Mouse (Mus musculus) cerebellum, adult 9-11 months (tissue): ENCODE measurements around the gene Naif1.
"Not testable (repeated sequence)": the region's sequence is repeated elsewhere in the genome, so short reads cannot be mapped to it uniquely, and the experiment has no call there.

Experiments
- DNase-seq: peaks from one replicate; pipeline ENCODE4 v3.0.0; 2022

The Naif1 gene

GRCm38 (mm10) chr2:32459657-32460056 is 9.4 kb downstream of the Naif1 start:
- no peak for DNase-seq

- DNase-seq = no peak
Measured at GRCm38 (mm10) chr2:32463773-32464172, 13.5 kb downstream of the Naif1 start.

- no peak for DNase-seq
Measured at GRCm38 (mm10) chr2:32464212-32464891, 14.1 kb downstream of the Naif1 start.

GRCm38 (mm10) chr2:32471001-32471680 is 20.9 kb downstream of the Naif1 start:
- DNase-seq = no peak

GRCm38 (mm10) chr2:32471681-32472061 is 21.4 kb downstream of the Naif1 start:
- no peak for DNase-seq

GRCm38 (mm10) chr2:32475361-32475760 is 25.1 kb downstream of the Naif1 start:
- DNase-seq = not testable (repeated sequence)

GRCm38 (mm10) chr2:32482351-32482750 is 32.1 kb downstream of the Naif1 start:
- no peak for DNase-seq

GRCm38 (mm10) chr2:32483179-32483875 is 33.1 kb downstream of the Naif1 start:
- no peak for DNase-seq

- no peak for DNase-seq
Measured at GRCm38 (mm10) chr2:32484933-32485332, 34.7 kb downstream of the Naif1 start.

- DNase-seq = no peak
Measured at GRCm38 (mm10) chr2:32485751-32486150, 35.5 kb downstream of the Naif1 start.

- DNase-seq = no peak
Measured at GRCm38 (mm10) chr2:32486155-32486554, 35.9 kb downstream of the Naif1 start.

GRCm38 (mm10) chr2:32487124-32487623 is 36.9 kb downstream of the Naif1 start:
- DNase-seq = peak; percentile 86

GRCm38 (mm10) chr2:32488679-32489078 is 38.4 kb downstream of the Naif1 start:
- DNase-seq = peak; percentile 76

- DNase-seq = not testable (repeated sequence)
Measured at GRCm38 (mm10) chr2:32490730-32491129, 40.5 kb downstream of the Naif1 start.

- no peak for DNase-seq
Measured at GRCm38 (mm10) chr2:32492661-32493060, 42.4 kb downstream of the Naif1 start.

GRCm38 (mm10) chr2:32493301-32493701 is 43.0 kb downstream of the Naif1 start:
- no peak for DNase-seq

- no peak for DNase-seq
Measured at GRCm38 (mm10) chr2:32494522-32494921, 44.3 kb downstream of the Naif1 start.

- DNase-seq = no peak
Measured at GRCm38 (mm10) chr2:32495185-32495726, 45.0 kb downstream of the Naif1 start.

GRCm38 (mm10) chr2:32496190-32496589 is 45.9 kb downstream of the Naif1 start:
- no peak for DNase-seq

- DNase-seq = no peak
Measured at GRCm38 (mm10) chr2:32499365-32499764, 49.1 kb downstream of the Naif1 start.

- DNase-seq = no peak
Measured at GRCm38 (mm10) chr2:32500461-32500860, 50.2 kb downstream of the Naif1 start.

GRCm38 (mm10) chr2:32501754-32502324 is 51.6 kb downstream of the Naif1 start:
- no peak for DNase-seq

GRCm38 (mm10) chr2:32502843-32503242 is 52.6 kb downstream of the Naif1 start:
- DNase-seq = no peak
